Mouse (Mus musculus) lung, postnatal 0 days (tissue): ENCODE data around the gene Tmem82.

ENCODE experiments used
- CTCF ChIP-seq: IDR thresholded peaks from 2 replicates; pipeline ENCODE4 v1.5.1; 2016; ENCODE audit warnings: antibody characterized with exemption, mild to moderate bottlenecking
- EP300 ChIP-seq: IDR thresholded peaks from 2 replicates; pipeline ENCODE4 v1.6.1; 2016; ENCODE audit warnings: antibody characterized with exemption, mild to moderate bottlenecking, control low read depth

GRCm38 (mm10) chr4:141656932-141657331 lies 38.5 kb upstream of the Tmem82 start:
- TF ChIP-seq CTCF: no peak
- TF ChIP-seq EP300: no peak
